Mouse (Mus musculus): ENCODE results near the gene Nmnat2. TPM values are rescaled to one million over a fixed set of nuclear protein-coding genes. Genes with fewer than 3 reads are reported as not detected.

Gene Nmnat2
- polyA plus RNA-seq, 1 experiment = 0.63 TPM

GRCm38 (mm10) chr1:153103186-153103554, 148.4 kb downstream of the Nmnat2 start:
- Histone ChIP-seq H3K4me3 (ENCODE audit: extremely low read depth, insufficient read depth, insufficient read length) (no peak overlapping the region), H3K4me1 (ENCODE audit: control insufficient read depth, insufficient read depth, insufficient read length) (no peaks in the 10 kb centered on the region), H3K27me3 (ENCODE audit: control insufficient read depth, insufficient read depth, low read length) (no peaks in the 10 kb centered on the region), H3K36me3 (ENCODE audit: control insufficient read depth, insufficient read depth, low read length) (no peaks in the 10 kb centered on the region), H3K27ac (ENCODE audit: insufficient read depth, low read length) (no peak overlapping the region)
- DNase-seq (ENCODE audit: low read depth in 1 of 2, low spot score in 2 of 2) = no peak
- 94% methylated on average over 8 of the region's 8 CpGs for WGBS
- TF ChIP-seq CTCF (IDR thresholded peaks at IDR 0.05; ENCODE audit: extremely low read depth, insufficient read depth, insufficient read length, insufficient replicate concordance) = no peak
- TF ChIP-seq POLR2A (IDR thresholded peaks at IDR 0.05; ENCODE audit: low read depth, low read length) = no peak

GRCm38 (mm10) chr1:153104804-153105203, 150.0 kb downstream of the Nmnat2 start:
- DNase-seq (ENCODE audit: low read depth in 1 of 2, low spot score in 2 of 2) = no peak
- Histone ChIP-seq H3K27ac (ENCODE audit: insufficient read depth, low read length) (no peak overlapping the region), H3K4me1 (ENCODE audit: control insufficient read depth, insufficient read depth, insufficient read length) (no peaks in the 10 kb centered on the region), H3K4me3 (ENCODE audit: extremely low read depth, insufficient read depth, insufficient read length) (no peak overlapping the region), H3K36me3 (ENCODE audit: control insufficient read depth, insufficient read depth, low read length) (no peaks in the 10 kb centered on the region), H3K27me3 (ENCODE audit: control insufficient read depth, insufficient read depth, low read length) (no peaks in the 10 kb centered on the region)
- 81% methylated on average over 12 of the region's 12 CpGs for WGBS
- TF ChIP-seq CTCF (IDR thresholded peaks at IDR 0.05; ENCODE audit: extremely low read depth, insufficient read depth, insufficient read length, insufficient replicate concordance) (no peak), POLR2A (IDR thresholded peaks at IDR 0.05; ENCODE audit: low read depth, low read length) (no peak)

DNA sequence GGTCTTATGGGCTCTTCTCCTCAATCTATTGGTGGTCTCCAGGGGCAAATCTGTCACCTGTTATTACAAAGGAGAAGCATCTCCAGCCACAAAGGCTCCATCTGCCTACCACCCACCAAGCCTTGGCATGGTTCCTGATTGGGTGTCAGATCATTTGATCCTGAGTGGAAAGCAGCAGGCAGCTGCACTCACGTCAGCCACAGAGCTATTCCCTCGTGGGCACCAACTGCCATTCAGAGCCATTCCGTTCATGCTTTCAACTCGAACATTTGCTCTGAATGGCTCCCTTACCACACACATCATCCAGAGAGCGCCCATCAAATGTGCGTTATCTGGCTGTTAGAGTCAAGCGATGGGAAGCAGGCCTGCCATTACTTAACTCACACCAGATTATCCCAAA, 153.1 kb downstream of the Nmnat2 start:
- no peaks in the 10 kb centered on the region for H3K4me1 ChIP-seq (ENCODE audit: control insufficient read depth, insufficient read depth, insufficient read length)
- no peaks in the 10 kb centered on the region for H3K36me3 ChIP-seq (ENCODE audit: control insufficient read depth, insufficient read depth, low read length)
- TF ChIP-seq POLR2A (IDR thresholded peaks at IDR 0.05; ENCODE audit: low read depth, low read length) (no peak), CTCF (IDR thresholded peaks at IDR 0.05; ENCODE audit: extremely low read depth, insufficient read depth, insufficient read length, insufficient replicate concordance) (no peak)
- no peak for DNase-seq (ENCODE audit: low read depth in 1 of 2, low spot score in 2 of 2)
- 47% methylated on average over 7 of the region's 7 CpGs for WGBS
- no peak overlapping the region for H3K27ac ChIP-seq (ENCODE audit: insufficient read depth, low read length)
- H3K4me3 ChIP-seq (ENCODE audit: extremely low read depth, insufficient read depth, insufficient read length) = no peak overlapping the region
- H3K27me3 ChIP-seq (ENCODE audit: control insufficient read depth, insufficient read depth, low read length) = no peaks in the 10 kb centered on the region

- no peak overlapping the region for H3K27ac ChIP-seq (ENCODE audit: insufficient read depth, low read length)
- H3K4me3 ChIP-seq (ENCODE audit: extremely low read depth, insufficient read depth, insufficient read length) = no peak overlapping the region
- H3K36me3 ChIP-seq (ENCODE audit: control insufficient read depth, insufficient read depth, low read length) = no peaks in the 10 kb centered on the region
- TF ChIP-seq CTCF (IDR thresholded peaks at IDR 0.05; ENCODE audit: extremely low read depth, insufficient read depth, insufficient read length, insufficient replicate concordance) (no peak), POLR2A (IDR thresholded peaks at IDR 0.05; ENCODE audit: low read depth, low read length) (no peak)
- no peaks in the 10 kb centered on the region for H3K27me3 ChIP-seq (ENCODE audit: control insufficient read depth, insufficient read depth, low read length)
- DNase-seq (ENCODE audit: low read depth in 1 of 2, low spot score in 2 of 2) = no peak
- WGBS = 86% methylated on average over 5 of the region's 5 CpGs
- no peaks in the 10 kb centered on the region for H3K4me1 ChIP-seq (ENCODE audit: control insufficient read depth, insufficient read depth, insufficient read length)
Observed at GRCm38 (mm10) chr1:153109346-153109745, 154.6 kb downstream of the Nmnat2 start.

- H3K4me1 ChIP-seq (ENCODE audit: control insufficient read depth, insufficient read depth, insufficient read length) = no peaks in the 10 kb centered on the region
- 66% methylated on average over 3 of the region's 3 CpGs for WGBS
- no peak for DNase-seq (ENCODE audit: low read depth in 1 of 2, low spot score in 2 of 2)
- no peak for TF ChIP-seq CTCF (IDR thresholded peaks at IDR 0.05; ENCODE audit: extremely low read depth, insufficient read depth, insufficient read length, insufficient replicate concordance)
- no peak for TF ChIP-seq POLR2A (IDR thresholded peaks at IDR 0.05; ENCODE audit: low read depth, low read length)
- H3K4me3 ChIP-seq (ENCODE audit: extremely low read depth, insufficient read depth, insufficient read length) = no peak overlapping the region
- no peaks in the 10 kb centered on the region for H3K36me3 ChIP-seq (ENCODE audit: control insufficient read depth, insufficient read depth, low read length)
- no peaks in the 10 kb centered on the region for H3K27me3 ChIP-seq (ENCODE audit: control insufficient read depth, insufficient read depth, low read length)
- H3K27ac ChIP-seq (ENCODE audit: insufficient read depth, low read length) = no peak overlapping the region
Observed at GRCm38 (mm10) chr1:153109836-153110235, 155.0 kb downstream of the Nmnat2 start.

- no peak for DNase-seq (ENCODE audit: low read depth in 1 of 2, low spot score in 2 of 2)
- WGBS = 83% methylated on average over 4 of the region's 4 CpGs
- Histone ChIP-seq H3K36me3 (ENCODE audit: control insufficient read depth, insufficient read depth, low read length) (no peaks in the 10 kb centered on the region), H3K4me3 (ENCODE audit: extremely low read depth, insufficient read depth, insufficient read length) (no peak overlapping the region), H3K27me3 (ENCODE audit: control insufficient read depth, insufficient read depth, low read length) (no peaks in the 10 kb centered on the region), H3K4me1 (ENCODE audit: control insufficient read depth, insufficient read depth, insufficient read length) (no peaks in the 10 kb centered on the region), H3K27ac (ENCODE audit: insufficient read depth, low read length) (no peak overlapping the region)
- TF ChIP-seq POLR2A (IDR thresholded peaks at IDR 0.05; ENCODE audit: low read depth, low read length) = no peak
- TF ChIP-seq CTCF (IDR thresholded peaks at IDR 0.05; ENCODE audit: extremely low read depth, insufficient read depth, insufficient read length, insufficient replicate concordance) = no peak
Observed at GRCm38 (mm10) chr1:153111596-153111995, 156.8 kb downstream of the Nmnat2 start.

DNA sequence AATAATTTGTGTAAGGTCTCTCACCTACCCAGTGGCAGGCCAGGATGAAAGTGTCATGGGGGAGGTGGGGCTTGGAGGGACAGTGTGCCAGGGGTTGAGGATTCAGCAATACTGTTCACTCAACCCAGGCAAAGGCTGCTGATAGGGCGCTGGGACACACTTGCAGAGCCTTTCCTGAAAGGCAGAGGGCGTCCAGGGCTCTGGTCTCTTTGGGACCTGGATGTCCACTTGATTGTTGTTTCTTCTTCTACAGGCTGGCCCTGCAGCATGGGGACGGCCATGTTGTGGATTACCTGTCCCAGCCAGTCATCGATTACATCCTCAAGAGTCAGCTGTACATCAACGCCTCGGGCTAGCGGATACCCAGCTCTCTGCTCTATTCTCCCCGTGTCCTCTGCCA, 160.5 kb downstream of the Nmnat2 start:
- no peaks in the 10 kb centered on the region for H3K27me3 ChIP-seq (ENCODE audit: control insufficient read depth, insufficient read depth, low read length)
- no peak for DNase-seq (ENCODE audit: low read depth in 1 of 2, low spot score in 2 of 2)
- TF ChIP-seq POLR2A (IDR thresholded peaks at IDR 0.05; ENCODE audit: low read depth, low read length) (no peak), CTCF (IDR thresholded peaks at IDR 0.05; ENCODE audit: extremely low read depth, insufficient read depth, insufficient read length, insufficient replicate concordance) (no peak)
- H3K27ac ChIP-seq (ENCODE audit: insufficient read depth, low read length) = no peak overlapping the region
- WGBS = 89% methylated on average over 8 of the region's 8 CpGs
- no peaks in the 10 kb centered on the region for H3K4me1 ChIP-seq (ENCODE audit: control insufficient read depth, insufficient read depth, insufficient read length)
- no peaks in the 10 kb centered on the region for H3K36me3 ChIP-seq (ENCODE audit: control insufficient read depth, insufficient read depth, low read length)
- no peak overlapping the region for H3K4me3 ChIP-seq (ENCODE audit: extremely low read depth, insufficient read depth, insufficient read length)

Data from spleen, adult 2 months (tissue).